Mouse (Mus musculus) midbrain, embryonic 15.5 days (tissue): Measurements from ENCODE around the gene Cdh3. TPM values are rescaled to one million over a fixed set of nuclear protein-coding genes. Genes with fewer than 3 reads are reported as not detected.

Experiments used
- ATAC-seq: fragments of 200-750 bp; cut with Nextera tagmentation; replicated peaks from 2 replicates; pipeline ENCODE4 v1.8.0; 2017; ENCODE audit warnings: moderate TSS enrichment
- H3K27ac ChIP-seq: fragments of 300-500 bp; sonication (generic); 2 replicates; pipeline ENCODE4 v1.5.1; 2015; ENCODE audit warnings: mild to moderate bottlenecking, inconsistent platforms
- H3K27me3 ChIP-seq: fragments of 300-500 bp; sonication (generic); replicated peaks from 2 replicates; pipeline ENCODE4 v1.6.1; 2015; ENCODE audit warnings: inconsistent platforms
- H3K36me3 ChIP-seq: fragments of 300-500 bp; sonication (generic); replicated peaks from 2 replicates; pipeline ENCODE4 v1.6.1; 2015; ENCODE audit warnings: inconsistent platforms
- H3K4me1 ChIP-seq: fragments of 300-500 bp; sonication (generic); 2 replicates; pipeline ENCODE4 v1.6.1; 2015; ENCODE audit warnings: inconsistent platforms
- H3K4me2 ChIP-seq: fragments of 300-500 bp; sonication (generic); 2 replicates; pipeline ENCODE4 v1.6.1; 2015; ENCODE audit warnings: inconsistent platforms, mild to moderate bottlenecking, moderate library complexity
- H3K4me3 ChIP-seq: fragments of 300-500 bp; sonication (generic); 2 replicates; pipeline ENCODE4 v1.5.1; 2015; ENCODE audit warnings: mild to moderate bottlenecking, inconsistent platforms
- H3K9ac ChIP-seq: fragments of 300-500 bp; sonication (generic); 2 replicates; pipeline ENCODE4 v1.6.1; 2015; ENCODE audit warnings: mild to moderate bottlenecking, inconsistent platforms
- H3K9me3 ChIP-seq: fragments of 300-500 bp; sonication (generic); 2 replicates; pipeline ENCODE4 v1.6.1; 2016; ENCODE audit warnings: inconsistent platforms
- WGBS: fragments of 180-500 bp; shearing (Covaris S2); methylation state at CpG from one replicate; pipeline ENCODE4 v1.1.7; 2015; ENCODE audit warnings: mixed read lengths; 5-methylcytosine and 5-hydroxymethylcytosine counted together
- polyA plus RNA-seq: library from polyadenylated mRNA; unstranded; fragments of >200 nt; fragmentation: Nextera tagmentation; extraction: Ambion mirVana; gene quantifications from 2 replicates; pipeline ENCODE4 v1.2.1, GENCODE M21; 2015

The Cdh3 gene
- polyA plus RNA-seq, 1 experiment from 2014 or later: 1.1 TPM

DNA sequence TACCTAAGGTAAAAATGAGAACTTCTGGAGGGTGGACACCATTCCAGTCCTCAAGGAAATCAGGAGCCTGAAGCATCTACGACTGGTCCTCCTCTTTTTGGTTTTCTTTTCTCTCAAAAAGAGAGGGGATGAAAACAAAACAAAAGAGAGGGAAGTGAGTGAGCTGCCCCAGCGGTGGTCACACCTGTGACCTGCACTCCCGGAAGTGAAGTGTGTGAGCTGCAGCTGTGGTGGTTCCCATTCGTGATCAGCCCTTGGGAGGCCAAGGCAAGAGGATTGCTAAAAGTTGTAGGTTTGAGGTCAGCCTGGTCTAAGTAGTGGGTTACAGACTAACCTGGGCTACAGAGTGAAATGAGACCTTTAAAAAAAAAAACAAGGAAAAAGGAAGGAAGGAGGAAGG is 95.4 kb downstream of the Cdh3 start:
- no peak overlapping the region for H3K27ac ChIP-seq
- WGBS: 53% methylated on average over 4 of the region's 4 CpGs
- no peak overlapping the region for H3K4me3 ChIP-seq
- H3K4me2 ChIP-seq: no peak overlapping the region
- H3K27me3 ChIP-seq: peaks cover 43% of the 10 kb centered on the region
- H3K36me3 ChIP-seq: no peaks in the 10 kb centered on the region
- peaks cover 18% of the 10 kb centered on the region for H3K4me1 ChIP-seq
- H3K9ac ChIP-seq: no peak overlapping the region
- H3K9me3 ChIP-seq: no peaks in the 10 kb centered on the region
- no peak for ATAC-seq

- no peak for ATAC-seq
- H3K27me3 ChIP-seq: peaks cover 40% of the 10 kb centered on the region
- 40% methylated on average over 15 of the region's 15 CpGs for WGBS
Measured at GRCm38 (mm10) chr8:106606601-106607145, 96.0 kb downstream of the Cdh3 start.

More at GRCm38 (mm10) chr8:106606601-106607145, 96.0 kb downstream of the Cdh3 start:
- Histone ChIP-seq H3K36me3 (no peaks in the 10 kb centered on the region), H3K9ac (no peak overlapping the region), H3K9me3 (no peaks in the 10 kb centered on the region), H3K4me2 (no peak overlapping the region), H3K27ac (no peak overlapping the region), H3K4me1 (peaks cover 18% of the 10 kb centered on the region), H3K4me3 (no peak overlapping the region)

Other genes with a start within 250 kb of the Cdh3 start
- 60.0 and 65.7 TPM in 2 replicates for gene Smpd3, start 172.9 kb upstream of the Cdh3 start, polyA plus RNA-seq
- 47.1 and 48.3 TPM in 2 replicates for gene Zfp90, start 95.6 kb upstream of the Cdh3 start, polyA plus RNA-seq
- not detected in 2 replicates for gene 6030452D12Rik, start 10.4 kb upstream of the Cdh3 start, polyA plus RNA-seq
- 5.7 and 9.6 TPM in 2 replicates for gene Gm10073, start 62.6 kb downstream of the Cdh3 start, polyA plus RNA-seq
- 6.9 and 8.5 TPM in 2 replicates for gene Cdh1, start 92.5 kb downstream of the Cdh3 start, polyA plus RNA-seq
- 6.4 and 6.8 TPM in 2 replicates for gene Tango6, start 172.2 kb downstream of the Cdh3 start, polyA plus RNA-seq